Mouse (Mus musculus) CH12.LX (cell line): ENCODE data around the gene Ctbs. TPM values are rescaled to one million over a fixed set of nuclear protein-coding genes. Genes with fewer than 3 reads are reported as not detected.

Source experiments
- DNase-seq: peaks from one replicate; pipeline ENCODE4 v3.0.0-alpha.2; 2013; ENCODE audit errors: extremely low read depth
- H3K27ac ChIP-seq: 2 replicates; pipeline ENCODE4 v1.5.1; 2012; ENCODE audit warnings: low read depth, mild to moderate bottlenecking, control low read depth, moderate library complexity; ENCODE audit not compliant: insufficient read depth
- H3K27me3 ChIP-seq: replicated peaks from 2 replicates; pipeline ENCODE3; 2012; ENCODE audit warnings: inconsistent platforms
- H3K36me3 ChIP-seq, 2 experiments: replicated peaks in 1 of 2; 2 replicates each; pipeline versions ENCODE3 to v1.6.1; 2012; ENCODE audit warnings: inconsistent platforms in 1 of 2, low read length in 1 of 2, mild to moderate bottlenecking in 1 of 2, mixed read lengths in 1 of 2, moderate library complexity in 1 of 2; ENCODE audit not compliant: control insufficient read depth in 1 of 2, insufficient read depth in 1 of 2
- H3K4me1 ChIP-seq, 2 experiments: 2 replicates each; pipeline ENCODE4 v1.6.1; 2012; ENCODE audit warnings: inconsistent platforms in 1 of 2, moderate library complexity in 1 of 2; ENCODE audit not compliant: insufficient read depth in 2 of 2, control insufficient read depth in 1 of 2
- H3K4me2 ChIP-seq: 2 replicates; pipeline ENCODE4 v1.6.1; 2012; ENCODE audit warnings: low read depth, mild to moderate bottlenecking, control low read depth; ENCODE audit not compliant: poor library complexity, insufficient read depth, severe bottlenecking
- H3K4me3 ChIP-seq, 3 experiments: fragments of 150-350 bp in 1 of 3; sonication (generic) in 1 of 3; replicated peaks in 1 of 3; 2 replicates each; pipeline versions ENCODE3 to v1.5.1; 2011 to 2012; ENCODE audit warnings: low read depth in 2 of 3, low read length in 2 of 3, mild to moderate bottlenecking in 2 of 3, moderate library complexity in 2 of 3, control low read depth in 1 of 3, improper control_type of control experiment in 1 of 3, inconsistent platforms in 1 of 3, mixed read lengths in 1 of 3; ENCODE audit not compliant: poor library complexity in 1 of 3
- H3K79me2 ChIP-seq: replicated peaks from 2 replicates; pipeline ENCODE4 v1.6.1; 2012; ENCODE audit warnings: mild to moderate bottlenecking, moderate library complexity; ENCODE audit not compliant: control insufficient read depth, poor library complexity, insufficient read depth, severe bottlenecking; ENCODE audit errors: extremely low read depth
- H3K9ac ChIP-seq: 2 replicates; pipeline ENCODE4 v1.6.1; 2012; ENCODE audit warnings: low read depth, mild to moderate bottlenecking, control low read depth, moderate library complexity; ENCODE audit not compliant: insufficient read depth
- H3K9me3 ChIP-seq: replicated peaks from 2 replicates; pipeline ENCODE3; 2012; ENCODE audit warnings: low read length, inconsistent platforms, mixed read lengths
- CHD2 ChIP-seq: IDR thresholded peaks from 2 replicates; pipeline ENCODE4 v1.6.1; 2011; ENCODE audit warnings: low read length, improper control_type of control experiment
- CTCF ChIP-seq, 2 experiments: IDR thresholded peaks in 1 of 2; conservative IDR thresholded peaks in 1 of 2; 2 replicates each; pipeline ENCODE4 v1.5.1; 2011 to 2012; ENCODE audit warnings: low read depth in 2 of 2, low read length in 2 of 2, improper control_type of control experiment in 1 of 2, inconsistent platforms in 1 of 2, mild to moderate bottlenecking in 1 of 2, moderate library complexity in 1 of 2
- E2F4 ChIP-seq: IDR thresholded peaks from 2 replicates; pipeline ENCODE4 v1.6.1; 2011; ENCODE audit warnings: low read depth, low read length, improper control_type of control experiment; ENCODE audit not compliant: insufficient replicate concordance
- EP300 ChIP-seq: IDR thresholded peaks from 2 replicates; pipeline ENCODE4 v1.6.1; 2011; ENCODE audit warnings: low read length, improper control_type of control experiment
- HCFC1 ChIP-seq: IDR thresholded peaks from 2 replicates; pipeline ENCODE4 v1.6.1; 2012; ENCODE audit warnings: low read depth, mild to moderate bottlenecking, inconsistent platforms, low read length, improper control_type of control experiment
- KAT2A ChIP-seq: IDR thresholded peaks from 2 replicates; pipeline ENCODE4 v1.6.1; 2012; ENCODE audit warnings: low read length, improper control_type of control experiment, inconsistent platforms; ENCODE audit not compliant: insufficient replicate concordance
- MAX ChIP-seq: IDR thresholded peaks from 2 replicates; pipeline ENCODE4 v1.6.1; 2011; ENCODE audit warnings: low read length, improper control_type of control experiment
- MEF2A ChIP-seq: IDR thresholded peaks from 2 replicates; pipeline ENCODE4 v1.6.1; 2014; ENCODE audit warnings: low read depth, mild to moderate bottlenecking, inconsistent platforms, low read length, improper control_type of control experiment, borderline replicate concordance
- MXI1 ChIP-seq: IDR thresholded peaks from 2 replicates; pipeline ENCODE4 v1.6.1; 2011; ENCODE audit warnings: mild to moderate bottlenecking, low read depth, low read length, improper control_type of control experiment
- NELFE ChIP-seq: IDR thresholded peaks from 2 replicates; pipeline ENCODE4 v1.6.1; 2011; ENCODE audit warnings: low read depth, low read length, improper control_type of control experiment
- PAX5 ChIP-seq: IDR thresholded peaks from 2 replicates; pipeline ENCODE4 v1.6.1; 2012; ENCODE audit warnings: low read length, inconsistent platforms, mixed read lengths
- POLR2AphosphoS2 ChIP-seq: IDR thresholded peaks from 2 replicates; pipeline ENCODE4 v1.6.1; 2011; ENCODE audit warnings: low read depth, low read length, improper control_type of control experiment
- SIN3A ChIP-seq: IDR thresholded peaks from 2 replicates; pipeline ENCODE4 v1.6.1; 2012; ENCODE audit warnings: low read length, improper control_type of control experiment, inconsistent platforms
- SMC3 ChIP-seq: IDR thresholded peaks from 2 replicates; pipeline ENCODE4 v1.6.1; 2011; ENCODE audit warnings: low read depth, low read length, improper control_type of control experiment
- TCF12 ChIP-seq: IDR thresholded peaks from 2 replicates; pipeline ENCODE4 v1.6.1; 2014; ENCODE audit warnings: low read depth, mild to moderate bottlenecking, inconsistent platforms, low read length, improper control_type of control experiment
- UBTF ChIP-seq: IDR thresholded peaks from 2 replicates; pipeline ENCODE4 v1.6.1; 2012; ENCODE audit warnings: low read depth, mild to moderate bottlenecking, inconsistent platforms, low read length, improper control_type of control experiment, moderate library complexity
- USF1 ChIP-seq: IDR thresholded peaks from 2 replicates; pipeline ENCODE4 v1.6.1; 2014; ENCODE audit warnings: low read depth, mild to moderate bottlenecking, inconsistent platforms, low read length, improper control_type of control experiment
- ZKSCAN1 ChIP-seq: IDR thresholded peaks from 2 replicates; pipeline ENCODE4 v1.6.1; 2012; ENCODE audit warnings: low read depth, inconsistent platforms, low read length, improper control_type of control experiment, borderline replicate concordance
- dilution Hi-C: fragments of 300-500 bp; cut with MboI; formaldehyde crosslinking; loops from 2 replicates; pipeline ENCODE4 v1.14.3; 2020; ENCODE audit warnings: low sequenced_read_pairs; ENCODE audit not compliant: extremely low pct_unique_long_range_greater_than_20kb, extremely low pct_ligation_motif_present
- in situ Hi-C: fragments of 300-500 bp; cut with MboI; formaldehyde crosslinking; loops from 3 replicates; pipeline ENCODE4 v1.14.3; 2019; ENCODE audit warnings: low sequenced_read_pairs, low pct_ligation_motif_present, low pct_unique_long_range_greater_than_20kb, mixed read lengths
- polyA plus RNA-seq: library from polyadenylated mRNA; unstranded; fragments of >175 nt; gene quantifications from 2 replicates; pipeline ENCODE4 v1.2.1, GENCODE M21; 2012; ENCODE audit warnings: low read depth; ENCODE audit not compliant: insufficient read length
- total RNA-seq, 2 experiments: library from RNA; depleted of rRNA; stranded (reverse); fragments of 300-350 nt in 1 of 2; fragments of >200 nt in 1 of 2; gene quantifications; 2 replicates each; pipeline ENCODE4 v1.2.3; 2012 to 2014

Ctbs gene
- total and polyA plus RNA-seq, 3 experiments = 21.4 to 48.8 (median 33.5) TPM

DNA sequence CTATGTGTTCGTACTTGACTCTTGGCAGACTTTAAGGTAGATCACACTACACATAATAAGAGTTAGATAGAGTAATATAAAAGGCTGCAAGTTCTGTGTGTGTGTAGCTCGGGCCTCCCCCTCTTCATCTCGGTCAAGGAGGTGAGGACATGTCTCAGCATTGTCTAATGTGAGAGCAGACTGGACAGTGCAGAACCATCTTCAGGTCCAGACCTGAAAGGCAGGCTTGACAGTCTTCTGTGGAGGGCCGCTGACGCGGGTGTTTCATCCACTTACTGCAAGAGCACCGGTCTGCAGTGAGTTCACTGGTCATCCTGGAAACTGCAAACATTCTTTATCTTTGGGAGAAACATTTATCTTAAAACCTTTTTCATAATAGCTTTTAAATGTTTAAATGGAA lies 7.1 kb upstream of the Ctbs start:
- in situ Hi-C loops (no loop called here), dilution Hi-C loops (no loop called here)
- H3K27ac ChIP-seq = no peak overlapping the region
- H3K4me1 ChIP-seq = no peaks in the 10 kb centered on the region
- TF ChIP-seq SIN3A (no peak), CTCF (conservative IDR thresholded peaks at IDR 0.05 in 1 of 2, IDR thresholded peaks at IDR 0.05 in 1 of 2; ENCODE audit: low read depth in 2 of 2, low read length in 2 of 2) (no peak), PAX5 (no peak), MAX (no peak), POLR2AphosphoS2 (no peak), NELFE (no peak), HCFC1 (no peak), MXI1 (no peak), USF1 (no peak), UBTF (no peak), MEF2A (no peak), EP300 (no peak), TCF12 (no peak), ZKSCAN1 (no peak)
- H3K4me2 ChIP-seq = no peak overlapping the region
- no peak overlapping the region for H3K9ac ChIP-seq
- no peak for DNase-seq
- H3K4me3 ChIP-seq = no peak overlapping the region
- no peaks in the 10 kb centered on the region for H3K9me3 ChIP-seq
- H3K27me3 ChIP-seq = no peaks in the 10 kb centered on the region
- H3K36me3 ChIP-seq = peaks cover 14 to 39% of the 10 kb centered on the region in 2 experiments
- no peaks in the 10 kb centered on the region for H3K79me2 ChIP-seq

DNA sequence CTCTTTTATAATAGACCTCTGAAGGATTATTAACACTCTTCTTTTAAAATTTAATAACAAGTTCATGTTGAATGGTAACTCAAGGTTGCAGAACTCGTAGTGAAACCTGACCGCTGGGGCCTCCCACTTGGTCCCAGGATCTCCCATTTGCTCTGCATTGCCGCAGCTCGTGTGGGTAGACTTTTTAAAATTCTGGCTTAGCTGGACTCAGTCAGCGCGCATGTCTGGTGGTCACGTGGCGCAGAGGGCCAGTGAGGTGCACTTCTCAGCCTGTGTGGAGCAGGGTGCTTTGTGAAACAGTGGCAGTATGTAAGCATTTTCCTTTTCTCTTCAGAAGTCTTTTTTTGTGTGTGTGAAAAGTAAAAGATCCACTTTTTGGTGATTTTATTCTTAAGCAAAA lies 6.7 kb upstream of the Ctbs start:
- no peak overlapping the region for H3K9ac ChIP-seq
- no peaks in the 10 kb centered on the region for H3K27me3 ChIP-seq
- no peaks in the 10 kb centered on the region for H3K9me3 ChIP-seq
- no peak for DNase-seq
- peaks cover 13 to 38% of the 10 kb centered on the region in 2 experiments for H3K36me3 ChIP-seq
- no peak overlapping the region for H3K27ac ChIP-seq
- dilution Hi-C loops (no loop called here), in situ Hi-C loops (no loop called here)
- no peaks in the 10 kb centered on the region for H3K4me1 ChIP-seq
- no peak overlapping the region for H3K4me3 ChIP-seq
- TF ChIP-seq E2F4 (no peak), CHD2 (no peak), SMC3 (no peak), UBTF (no peak), KAT2A (no peak), MEF2A (no peak), TCF12 (no peak)
- no peaks in the 10 kb centered on the region for H3K79me2 ChIP-seq
- no peak overlapping the region for H3K4me2 ChIP-seq
